Mouse (Mus musculus): ENCODE data around the gene Hist2h2aa2. TPM values are rescaled to one million over a fixed set of nuclear protein-coding genes. Genes with fewer than 3 reads are reported as not detected.
"Not testable (repeated sequence)": the region's sequence is repeated elsewhere in the genome, so short reads cannot be mapped to it uniquely, and the experiment has no call there.

Hist2h2aa2 gene
- total RNA-seq, 2 experiments from 2014 or later: 1,169 to 1,327 TPM

DNA sequence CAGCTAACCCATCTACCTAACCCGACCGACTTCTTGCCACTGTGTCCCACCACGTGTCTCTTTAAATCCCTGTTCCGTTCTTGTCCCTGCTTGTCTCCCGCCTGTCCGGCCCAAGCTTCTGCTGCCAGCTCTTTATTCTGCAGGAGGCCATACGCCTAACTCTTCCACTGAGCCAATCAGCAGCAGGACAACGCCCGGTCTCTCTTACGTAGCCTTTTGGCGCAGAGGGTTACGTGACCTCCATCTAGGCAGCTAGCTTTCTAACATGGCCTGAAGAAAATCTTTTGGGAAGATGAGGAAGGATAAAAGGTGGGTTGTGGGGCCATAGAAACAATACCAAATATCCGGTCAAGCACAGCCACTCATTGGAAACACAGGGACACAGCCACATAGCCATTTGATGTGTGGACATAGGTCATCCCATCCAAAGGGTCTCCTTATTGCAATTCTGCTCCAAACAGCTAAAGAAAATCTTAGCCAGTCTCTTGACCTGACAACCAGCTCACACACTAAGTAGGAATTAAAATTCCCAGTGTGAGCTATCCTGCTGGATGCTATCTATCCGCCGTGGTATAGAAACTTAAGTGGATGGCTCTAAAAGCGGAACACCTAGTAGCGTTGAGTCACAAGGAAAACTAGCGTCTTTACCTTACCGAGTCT lies 22.3 kb upstream of the Hist2h2aa2 start:
- DNase-seq (ENCODE audit: low spot score in 2 of 2): peak; percentile 49 to 82

DNA sequence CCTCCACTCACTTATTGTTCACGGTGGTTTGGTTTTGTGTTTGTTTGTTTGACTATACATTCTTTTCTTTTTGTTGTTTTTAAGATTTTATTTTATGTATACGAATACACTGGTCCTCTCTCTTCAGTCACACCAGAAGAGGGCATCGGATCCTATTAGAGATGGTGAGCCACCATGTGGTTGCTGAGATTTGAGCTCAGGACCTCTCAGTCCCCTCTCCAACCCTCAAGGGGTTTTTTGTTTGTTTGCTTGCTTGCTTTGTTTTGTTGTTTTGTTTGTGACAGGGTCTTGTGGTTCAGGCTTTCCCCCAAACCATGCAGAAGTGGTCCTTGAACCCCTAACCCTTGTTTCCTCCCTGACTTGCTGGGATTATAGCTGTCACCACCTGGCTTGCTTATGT lies 21.5 kb upstream of the Hist2h2aa2 start:
- DNase-seq (ENCODE audit: low spot score in 2 of 2): no peak

GRCm38 (mm10) chr3:96260220-96260619 lies 20.1 kb upstream of the Hist2h2aa2 start:
- no peak for DNase-seq (ENCODE audit: low spot score in 2 of 2)

DNA sequence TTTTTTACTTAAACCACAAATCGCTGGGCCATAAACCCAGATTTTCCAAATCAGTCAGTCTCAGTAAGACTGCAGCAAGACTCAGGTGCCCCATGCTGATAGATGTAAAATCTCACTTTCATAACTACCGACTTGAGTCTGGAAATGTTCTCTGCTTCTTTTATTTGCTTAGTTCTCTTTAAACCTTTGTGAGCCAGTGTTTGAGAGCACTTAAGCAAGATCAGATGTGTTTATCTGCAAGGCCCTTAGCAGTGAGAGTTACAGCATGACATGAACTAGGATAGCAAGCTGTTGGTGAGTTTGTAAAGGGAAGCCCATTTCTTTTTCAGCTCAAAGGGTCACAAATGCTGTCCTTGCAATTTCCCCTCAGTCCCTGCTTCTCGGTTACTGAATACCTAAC lies 17.1 kb upstream of the Hist2h2aa2 start:
- no peak for DNase-seq (ENCODE audit: low spot score in 2 of 2)

- no peak for DNase-seq (ENCODE audit: low spot score in 2 of 2)
Measured at GRCm38 (mm10) chr3:96255926-96256593, 16.0 kb upstream of the Hist2h2aa2 start.

DNA sequence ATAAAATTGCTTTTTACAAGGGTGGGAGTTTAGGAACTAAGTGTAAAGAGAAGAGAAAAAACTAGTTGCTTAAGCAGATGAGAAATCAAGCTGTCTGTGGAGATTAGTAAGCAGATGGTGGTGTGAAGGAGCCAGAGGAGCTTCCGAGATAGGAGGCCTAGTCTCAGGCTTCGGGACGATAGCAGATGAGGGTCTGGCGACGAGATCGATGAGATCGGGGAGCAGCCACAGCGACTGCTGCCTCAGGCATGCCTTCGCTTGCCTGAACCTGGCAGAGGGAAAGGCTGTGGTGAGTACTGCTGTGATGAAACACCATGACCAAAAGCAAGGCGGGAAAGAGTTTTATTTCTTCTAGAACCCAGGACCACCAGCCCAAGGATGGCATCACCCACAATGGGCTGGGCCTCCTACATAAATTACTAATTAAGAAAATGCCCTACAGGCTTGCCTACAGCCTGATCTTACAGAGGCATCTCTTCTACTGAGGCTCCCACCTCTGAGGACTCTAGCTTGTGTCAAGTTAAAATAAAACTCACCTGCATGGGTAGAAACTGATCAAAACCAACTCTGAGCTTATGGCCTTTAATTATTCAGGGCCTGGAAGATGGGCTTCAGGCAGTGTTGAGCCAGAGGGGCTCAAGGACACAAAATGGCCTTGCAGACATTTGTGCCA lies 14.7 kb upstream of the Hist2h2aa2 start:
- DNase-seq (ENCODE audit: low spot score in 2 of 2): no peak

DNA sequence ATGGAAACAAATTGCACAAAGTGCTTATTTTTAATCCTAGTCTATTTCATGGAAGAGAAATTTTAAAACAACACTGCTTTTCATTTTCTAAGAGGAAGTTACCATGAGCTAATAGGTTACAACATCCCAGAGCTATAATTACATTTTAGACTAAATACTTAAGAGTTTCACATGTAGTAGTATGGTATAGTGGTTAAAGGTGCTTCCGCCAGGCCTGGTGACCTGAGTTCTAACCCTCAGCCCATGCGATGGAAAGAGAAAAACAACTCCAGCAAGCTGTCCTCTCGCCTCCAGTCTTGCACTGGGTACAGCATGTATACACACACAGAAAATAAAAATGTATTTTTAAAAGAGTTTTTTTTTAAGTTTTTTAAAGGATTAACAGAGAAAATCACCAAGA lies 11.7 kb upstream of the Hist2h2aa2 start:
- no peak for DNase-seq (ENCODE audit: low spot score in 2 of 2)

- DNase-seq (ENCODE audit: low spot score in 2 of 2): no peak
Measured at GRCm38 (mm10) chr3:96250890-96251289, 10.8 kb upstream of the Hist2h2aa2 start.

DNA sequence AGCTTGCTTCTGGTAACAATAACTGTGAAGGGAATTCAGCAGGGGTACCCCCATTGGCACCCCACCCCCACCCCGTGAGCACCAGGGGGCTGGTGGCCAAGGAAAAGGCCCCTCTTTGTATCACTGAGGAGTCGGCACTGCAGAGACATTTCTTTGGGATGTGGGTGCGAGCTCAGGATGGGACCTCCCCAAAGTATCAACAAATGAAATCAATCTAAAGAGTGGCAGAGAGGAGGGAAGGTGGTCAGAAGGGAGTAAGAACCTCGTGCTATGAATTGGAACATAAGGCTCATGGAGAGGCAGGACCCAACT lies 8.9 kb upstream of the Hist2h2aa2 start:
- DNase-seq (ENCODE audit: low spot score in 2 of 2): no peak

DNA sequence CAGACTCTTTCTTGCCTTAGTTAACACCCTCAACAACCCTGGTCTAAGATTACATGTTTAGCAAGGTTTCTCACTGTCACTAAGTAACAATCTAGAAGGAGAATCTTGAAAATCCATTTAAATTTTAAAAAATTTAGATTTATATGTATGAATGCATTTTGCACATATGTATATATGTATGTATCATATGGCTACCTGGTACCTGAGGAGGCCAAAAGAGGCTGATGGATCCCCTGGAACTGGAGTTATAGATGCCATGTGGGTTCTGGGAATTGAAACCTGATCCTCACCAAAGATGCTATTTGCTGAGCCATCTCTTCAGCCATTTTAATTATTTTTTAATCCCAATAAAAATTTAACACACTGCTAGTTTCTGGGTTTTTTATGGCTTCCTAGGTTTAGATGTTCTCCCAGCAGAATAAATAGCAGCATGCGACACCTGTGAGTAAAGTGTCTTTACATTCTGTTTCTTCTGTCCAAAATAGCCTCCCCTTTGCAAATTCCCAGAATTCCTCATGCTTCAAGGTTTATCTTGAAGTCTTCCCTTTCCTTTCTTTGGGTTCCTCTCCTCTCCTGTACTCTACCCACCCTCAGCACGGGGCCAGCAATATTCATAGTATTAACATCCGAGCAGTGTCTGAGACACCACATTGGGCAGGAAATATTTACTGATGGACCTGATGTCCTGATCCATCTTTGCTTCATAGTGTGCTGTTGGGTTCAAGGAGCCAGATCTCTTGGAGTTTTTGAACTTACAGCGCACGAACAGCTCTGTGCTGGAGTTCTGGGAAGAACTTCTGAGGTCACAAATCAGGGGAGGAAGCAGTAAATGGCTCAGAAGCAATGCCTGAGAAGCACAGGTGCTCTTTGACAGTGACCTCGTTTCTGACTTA lies 8.3 kb upstream of the Hist2h2aa2 start:
- no peak for DNase-seq (ENCODE audit: low spot score in 2 of 2)

- DNase-seq (ENCODE audit: low spot score in 2 of 2): no peak
Measured at GRCm38 (mm10) chr3:96247356-96248140, 7.5 kb upstream of the Hist2h2aa2 start.

- not testable (repeated sequence) for DNase-seq (ENCODE audit: low spot score in 2 of 2)
Measured at GRCm38 (mm10) chr3:96246427-96246856, 6.4 kb upstream of the Hist2h2aa2 start, which contains the start of gene Hist2h3c1. Hist2h3c1 (plus strand) TSS chr3:96246685.

DNA sequence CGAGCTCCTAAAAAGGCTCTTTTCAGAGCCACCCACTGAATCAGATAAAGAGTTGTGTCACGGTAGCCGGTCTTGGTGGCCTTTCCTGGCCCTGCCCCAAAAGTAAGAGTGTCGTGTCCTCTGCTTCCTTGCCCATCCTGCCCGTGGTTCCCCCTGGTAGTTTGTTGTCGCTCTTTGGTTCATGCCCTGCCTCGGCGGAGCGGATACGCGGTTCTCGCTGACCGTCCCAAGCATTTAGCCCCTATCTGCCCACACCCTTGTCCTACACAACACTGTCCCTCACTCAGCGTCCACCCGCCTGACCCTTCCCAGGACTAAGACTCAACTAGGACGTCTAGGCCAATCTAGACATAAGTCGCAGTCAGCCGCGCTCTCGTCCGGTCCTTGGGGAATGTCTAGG lies 5.9 kb upstream of the Hist2h2aa2 start:
- not testable (repeated sequence) for DNase-seq (ENCODE audit: low spot score in 2 of 2)

DNA sequence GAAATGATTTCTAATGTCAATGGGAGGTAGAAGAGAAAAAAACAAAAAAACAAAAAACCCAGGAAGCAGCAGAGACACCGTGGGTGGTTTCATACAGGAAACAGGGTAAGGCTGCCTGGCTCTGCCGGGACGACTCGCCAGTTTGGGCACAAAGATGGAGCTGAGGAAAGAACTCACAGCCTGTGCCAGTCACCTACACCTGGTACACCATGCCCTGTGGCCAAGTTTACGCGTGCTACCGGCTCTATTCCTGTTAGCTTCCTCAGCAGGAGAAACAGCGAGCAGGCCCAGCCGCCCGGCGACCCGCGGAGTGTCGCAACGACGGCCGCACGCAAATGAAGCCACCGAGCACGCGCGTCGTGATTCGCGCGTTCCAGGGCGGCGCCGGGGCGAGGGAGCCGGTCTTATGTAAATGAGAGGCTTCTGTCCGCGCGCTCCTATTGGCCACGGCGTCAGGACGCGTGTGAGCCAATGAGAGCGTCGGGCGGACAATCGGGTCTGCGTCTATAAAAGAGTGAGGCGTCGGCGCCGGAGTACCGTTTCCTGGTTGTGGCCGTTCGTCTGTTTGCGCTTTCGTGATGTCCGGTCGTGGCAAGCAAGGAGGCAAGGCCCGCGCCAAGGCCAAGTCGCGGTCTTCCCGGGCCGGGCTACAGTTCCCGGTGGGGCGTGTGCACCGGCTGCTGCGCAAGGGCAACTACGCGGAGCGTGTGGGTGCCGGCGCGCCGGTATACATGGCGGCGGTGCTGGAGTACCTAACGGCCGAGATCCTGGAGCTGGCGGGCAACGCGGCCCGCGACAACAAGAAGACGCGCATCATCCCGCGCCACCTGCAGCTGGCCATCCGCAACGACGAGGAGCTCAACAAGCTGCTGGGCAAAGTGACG lies 5.2 kb upstream of the Hist2h2aa2 start, which contains the start of gene Hist2h2aa1:
TSS of gene Hist2h2aa1 (plus strand) at position 495 of the 884 bp plus-strand sequence.
- DNase-seq (ENCODE audit: low spot score in 2 of 2): peak; percentile 65 to 81

DNA sequence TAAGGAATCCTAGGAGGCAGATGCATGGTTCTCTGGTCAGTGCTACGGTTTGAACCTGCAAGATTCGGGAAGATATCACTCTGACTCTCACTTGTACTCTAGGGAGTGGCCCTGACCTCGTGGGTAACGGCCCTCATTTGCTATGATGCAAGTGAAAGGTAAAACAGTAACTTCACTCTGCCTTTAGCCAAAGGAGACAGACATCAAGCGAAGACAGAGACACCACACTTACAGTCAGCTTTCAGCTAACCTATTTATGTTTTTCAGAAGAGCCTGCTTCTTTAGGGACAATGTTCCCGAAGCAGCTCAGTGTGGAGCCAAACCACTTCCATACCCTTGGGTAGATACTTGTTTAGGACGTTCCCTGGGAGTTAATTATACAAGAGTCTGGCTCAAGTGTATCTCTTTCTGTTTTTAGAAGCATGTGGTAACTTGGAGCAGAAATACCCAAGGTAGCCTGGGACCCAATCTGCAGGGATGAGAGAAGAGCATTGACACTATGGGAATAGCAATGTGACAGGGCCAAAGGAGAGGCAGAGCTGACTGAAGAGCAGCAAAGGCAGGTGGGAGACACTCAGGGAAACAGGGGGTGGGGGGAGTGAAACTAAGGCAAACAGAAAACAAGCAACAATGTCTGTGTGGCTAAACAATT lies 4.0 kb upstream of the Hist2h2aa2 start:
- DNase-seq (ENCODE audit: low spot score in 2 of 2): no peak

DNA sequence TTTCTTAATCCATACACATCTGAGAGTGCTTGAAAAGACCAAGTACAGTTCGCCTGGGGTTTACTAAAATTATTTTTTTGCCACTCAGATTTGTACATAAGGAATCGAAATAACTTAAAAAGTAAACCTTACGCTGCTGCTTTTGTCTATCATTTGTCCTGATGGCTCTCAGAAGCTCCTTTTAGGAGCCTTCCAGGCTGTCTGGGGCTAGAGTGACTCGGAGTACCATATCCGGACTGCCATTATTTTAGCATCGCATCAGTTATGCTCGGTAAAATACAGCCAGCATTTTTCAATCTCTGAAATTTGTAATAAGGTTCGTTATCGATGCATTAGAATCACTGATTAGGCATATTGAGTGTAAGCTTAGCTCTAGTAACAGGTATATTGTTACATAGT lies 722 bp upstream of the Hist2h2aa2 start:
- no peak for DNase-seq (ENCODE audit: low spot score in 2 of 2)

DNA sequence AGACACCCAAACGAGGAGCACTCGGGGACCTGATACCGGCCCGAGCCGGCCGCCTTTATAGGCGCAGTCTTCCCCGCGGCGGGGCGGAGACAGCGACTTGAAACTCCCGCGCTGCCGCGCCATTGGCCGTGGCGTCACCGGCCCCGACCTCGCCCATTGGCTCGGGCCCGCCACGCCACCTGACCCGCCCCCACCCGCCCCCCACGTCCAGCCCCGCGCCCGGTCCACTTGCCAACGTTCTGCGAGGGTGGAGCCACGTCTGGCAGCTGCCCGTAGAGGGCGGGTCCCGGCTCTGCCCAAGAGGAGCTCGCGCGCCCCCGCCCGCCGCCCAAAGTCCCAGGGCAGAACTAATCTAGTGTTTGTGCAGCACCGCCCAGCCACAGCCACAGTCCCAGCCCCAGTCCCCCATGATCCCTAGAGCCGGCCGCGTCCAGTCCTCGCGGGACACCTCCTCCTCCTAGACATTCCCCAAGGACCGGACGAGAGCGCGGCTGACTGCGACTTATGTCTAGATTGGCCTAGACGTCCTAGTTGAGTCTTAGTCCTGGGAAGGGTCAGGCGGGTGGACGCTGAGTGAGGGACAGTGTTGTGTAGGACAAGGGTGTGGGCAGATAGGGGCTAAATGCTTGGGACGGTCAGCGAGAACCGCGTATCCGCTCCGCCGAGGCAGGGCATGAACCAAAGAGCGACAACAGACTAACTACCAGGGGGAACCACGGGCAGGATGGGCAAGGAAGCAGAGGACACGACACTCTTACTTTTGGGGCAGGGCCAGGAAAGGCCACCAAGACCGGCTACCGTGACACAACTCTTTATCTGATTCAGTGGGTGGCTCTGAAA lies 902 bp downstream of the Hist2h2aa2 start, which contains the start of gene Hist2h3c2:
TSS of gene Hist2h3c2 (minus strand) at position 174 of the 840 bp plus-strand sequence.
- DNase-seq (ENCODE audit: low spot score in 2 of 2): peak in 1 of 2 experiments; percentile 41

Measured in gastrocnemius, postnatal 4 days (tissue).